Mouse (Mus musculus) ovary, postnatal 36 days (tissue): ENCODE results near the gene Hsp90ab1.

Experiments used
- DNase-seq: peaks from one replicate; pipeline ENCODE4 v3.0.0; 2022; ENCODE audit warnings: low spot score, mixed read lengths

Hsp90ab1 gene

DNA sequence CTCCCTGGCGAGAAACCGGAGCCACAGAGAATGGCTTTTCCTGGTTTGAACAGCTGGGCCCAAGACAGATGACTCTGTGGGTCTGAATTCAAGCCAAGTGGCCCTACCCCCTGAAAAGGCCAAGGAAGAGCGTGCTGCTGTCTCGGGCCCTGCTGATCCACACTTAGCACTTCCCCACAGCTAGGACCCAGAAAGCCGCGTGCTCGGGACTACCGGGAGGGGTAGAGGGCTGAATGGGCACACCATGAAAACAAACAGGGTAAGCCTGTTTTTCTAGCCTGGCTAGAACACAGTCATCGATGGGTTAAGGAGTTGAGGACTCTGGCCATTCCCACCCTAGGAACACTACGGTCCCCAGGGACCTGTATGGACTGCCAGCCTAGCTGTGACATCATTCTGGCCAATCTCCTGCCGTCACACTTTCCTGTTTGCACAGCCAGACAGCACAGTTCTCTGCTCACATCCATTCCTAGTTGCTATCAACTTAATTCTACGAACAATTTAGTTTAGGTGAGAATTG lies 7.9 kb upstream of the Hsp90ab1 start:
- no peak for DNase-seq

DNA sequence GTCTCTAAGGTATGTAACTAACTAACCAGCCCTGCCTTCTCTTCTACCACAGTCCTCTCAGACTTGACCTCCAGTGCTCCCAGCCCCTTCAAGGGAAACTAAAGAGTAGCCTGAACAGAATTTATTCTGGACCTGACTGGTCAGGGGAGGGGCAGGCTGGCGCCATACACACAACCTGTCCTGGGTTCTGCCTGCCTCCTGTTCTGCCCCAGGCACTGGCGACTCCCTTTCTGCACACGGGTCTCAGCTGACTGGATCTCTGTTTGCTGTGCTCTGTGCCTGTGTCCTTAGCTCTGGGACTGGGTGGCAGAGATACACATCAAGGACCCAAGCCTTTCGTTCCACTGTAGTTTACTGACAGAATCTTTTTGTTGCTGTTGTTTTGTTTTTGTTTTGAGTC lies 6.5 kb upstream of the Hsp90ab1 start:
- no peak for DNase-seq

DNA sequence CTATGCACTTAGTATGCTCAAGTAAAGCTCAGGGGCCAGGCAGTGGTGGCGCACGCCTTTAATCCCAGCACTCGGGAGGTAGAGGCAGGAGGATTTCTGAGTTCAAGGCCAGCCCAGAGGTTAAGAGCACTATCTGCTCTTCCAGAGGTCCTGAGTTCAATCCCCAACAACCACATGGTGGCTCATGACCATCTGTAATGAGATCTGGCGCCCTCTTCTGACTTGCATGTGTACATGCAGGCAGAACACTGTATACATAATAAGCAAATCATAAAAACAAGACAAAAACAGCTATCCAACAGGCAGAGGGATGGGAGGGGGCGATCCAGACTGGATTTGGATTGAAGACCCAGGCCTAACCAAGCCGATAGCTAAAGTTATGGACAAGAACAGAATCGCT lies 5.8 kb upstream of the Hsp90ab1 start:
- DNase-seq = no peak

DNA sequence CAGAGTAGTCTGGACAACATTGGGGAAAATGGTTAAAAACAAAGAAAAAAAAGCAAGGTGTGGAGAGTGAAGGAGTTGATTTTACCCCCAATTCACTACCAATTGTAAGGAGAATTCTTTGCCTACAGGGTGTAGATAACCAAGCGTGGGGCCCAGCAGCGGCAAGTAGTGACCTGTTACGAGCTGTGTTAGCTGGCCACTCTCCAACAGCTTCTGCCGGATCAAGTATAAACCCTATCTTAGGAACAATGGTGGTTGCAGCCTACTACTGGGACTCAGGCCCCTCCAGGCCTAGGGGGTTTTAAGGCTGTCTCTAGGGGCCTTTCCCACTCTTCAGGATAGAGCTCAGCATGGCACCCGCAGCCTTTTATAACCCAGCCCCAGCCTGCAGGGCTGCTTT lies 5.2 kb upstream of the Hsp90ab1 start:
- no peak for DNase-seq

DNA sequence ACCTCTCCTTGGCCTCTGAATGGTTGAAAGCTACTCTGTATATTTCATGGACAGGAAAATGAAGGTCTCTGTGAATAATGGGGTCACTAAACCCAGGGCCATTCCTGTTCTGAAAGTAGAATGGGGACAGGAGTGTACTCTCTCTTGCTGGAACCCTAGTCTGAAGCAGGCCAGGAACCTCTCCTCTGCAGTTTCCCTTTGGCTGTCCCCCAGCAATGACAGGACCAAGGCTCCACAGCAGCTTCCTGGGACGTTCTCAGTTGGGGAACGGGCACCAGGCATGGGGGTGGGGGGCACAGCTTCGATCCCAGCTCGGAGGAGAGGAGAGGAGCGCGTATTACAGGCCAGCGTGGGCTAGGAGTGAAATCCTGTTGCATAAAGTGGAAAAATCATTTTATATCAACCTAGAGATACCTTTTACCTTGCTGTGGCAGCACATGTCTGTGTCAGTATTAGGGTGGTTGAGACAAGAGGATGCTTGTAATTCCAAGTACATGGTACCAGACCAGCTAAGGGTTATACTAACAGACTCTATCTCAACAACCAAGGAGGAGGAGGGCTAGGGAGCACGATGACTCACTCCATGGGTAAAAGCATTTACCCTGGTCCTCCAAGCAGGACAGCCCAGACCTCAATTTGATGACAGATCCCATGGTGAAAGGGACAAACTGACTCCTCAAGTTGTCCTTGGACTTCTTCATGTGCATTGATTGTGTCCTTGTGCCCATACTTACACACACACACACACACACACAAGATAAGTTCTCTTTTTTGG lies 2.2 kb upstream of the Hsp90ab1 start:
- no peak for DNase-seq

DNA sequence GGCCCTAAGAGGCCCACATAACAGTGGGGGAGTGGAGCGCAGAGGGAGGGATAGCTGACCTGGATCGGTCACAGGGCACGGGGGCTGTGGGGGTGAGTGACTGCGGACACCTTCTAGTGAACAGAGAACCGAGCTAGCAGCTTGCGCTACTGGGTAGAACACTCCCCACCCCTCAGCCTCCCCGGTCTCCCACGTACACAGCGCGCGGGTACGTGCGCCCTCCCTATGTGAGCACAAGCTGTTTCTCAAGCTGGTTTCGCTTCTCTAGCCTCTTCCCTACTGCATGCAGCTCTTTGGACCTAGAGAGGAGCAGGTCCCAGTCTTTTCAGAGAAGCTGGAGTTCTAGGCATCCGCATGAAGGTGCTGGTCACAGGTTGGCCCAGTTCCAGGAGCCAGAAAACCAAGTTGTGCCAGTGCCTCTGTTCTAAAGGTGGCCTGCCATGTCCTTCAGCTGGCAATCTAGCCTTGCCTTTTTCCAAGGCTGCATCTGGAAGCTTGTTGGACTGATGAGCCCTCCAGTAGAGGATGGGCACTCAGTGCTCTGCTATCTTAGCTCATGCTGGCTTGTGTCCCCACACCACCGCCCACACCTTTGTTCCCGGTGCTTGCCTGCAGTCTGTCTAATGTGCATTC lies 1.2 kb upstream of the Hsp90ab1 start:
- peak; percentile 69 for DNase-seq

DNA sequence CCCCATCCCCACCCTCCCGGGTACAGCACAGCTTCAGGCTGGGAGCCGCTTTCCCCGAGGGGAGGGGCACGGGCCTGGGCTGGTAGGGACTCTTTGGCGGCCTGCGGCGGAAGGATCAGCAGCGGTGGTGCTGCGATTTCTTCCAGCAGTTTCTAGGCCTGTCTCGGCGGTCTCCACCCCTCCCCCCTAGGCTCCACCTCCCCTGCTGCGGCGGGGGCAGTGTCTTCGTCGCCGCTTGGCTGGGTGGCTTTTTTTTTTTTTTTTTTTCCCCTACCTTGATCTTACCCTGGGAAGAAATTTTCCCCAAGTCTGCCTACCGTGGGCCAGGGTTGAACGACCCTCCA lies 681 bp upstream of the Hsp90ab1 start:
- peak; percentile 98 for DNase-seq

DNA sequence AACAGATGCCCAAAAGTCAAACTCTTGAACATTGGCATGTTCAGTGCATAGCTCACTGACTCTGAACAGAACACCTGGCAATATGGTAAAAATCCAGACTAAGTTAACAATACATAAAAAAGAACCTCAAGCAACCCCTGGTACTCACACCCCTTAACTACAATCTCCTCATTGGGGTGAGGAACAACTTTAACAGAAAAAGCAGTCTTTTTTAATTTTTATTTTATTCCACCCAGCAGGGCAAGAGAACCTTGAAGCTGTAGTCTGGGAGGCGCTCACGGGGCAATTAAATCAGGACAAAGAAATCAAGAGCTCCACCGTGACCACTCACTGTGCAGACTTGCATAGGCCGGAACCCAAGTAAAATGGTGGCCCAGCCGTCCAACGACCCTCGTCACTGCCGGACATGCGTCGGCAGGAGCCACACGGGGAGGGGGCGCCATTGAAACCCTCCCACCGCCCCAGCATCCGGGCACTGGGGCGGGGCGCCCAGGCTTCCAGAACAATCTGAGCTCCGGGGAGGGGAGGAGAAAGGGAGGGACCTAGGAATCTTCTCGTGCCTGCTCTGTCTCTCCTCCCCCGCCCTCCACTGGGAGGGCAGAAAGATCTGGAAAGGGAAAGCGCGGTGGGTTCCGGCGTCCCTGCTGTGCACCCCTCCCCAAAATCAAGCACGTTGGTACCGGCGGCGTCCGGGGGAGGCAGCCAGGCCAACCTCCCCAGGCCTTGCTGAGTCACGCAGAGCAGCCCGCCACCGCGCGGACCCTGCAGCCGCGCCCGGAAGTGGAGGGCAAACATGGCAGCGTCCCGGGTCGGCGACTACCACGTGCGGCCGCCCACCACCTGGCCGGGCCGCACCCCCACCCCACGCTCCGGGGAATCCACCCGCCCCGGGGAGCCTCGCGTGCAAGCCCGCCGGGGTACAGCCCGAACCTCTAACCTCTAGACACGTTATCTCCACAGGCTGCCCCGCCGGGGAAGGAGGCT lies 676 bp downstream of the Hsp90ab1 start:
- peak; percentile 78 for DNase-seq

DNA sequence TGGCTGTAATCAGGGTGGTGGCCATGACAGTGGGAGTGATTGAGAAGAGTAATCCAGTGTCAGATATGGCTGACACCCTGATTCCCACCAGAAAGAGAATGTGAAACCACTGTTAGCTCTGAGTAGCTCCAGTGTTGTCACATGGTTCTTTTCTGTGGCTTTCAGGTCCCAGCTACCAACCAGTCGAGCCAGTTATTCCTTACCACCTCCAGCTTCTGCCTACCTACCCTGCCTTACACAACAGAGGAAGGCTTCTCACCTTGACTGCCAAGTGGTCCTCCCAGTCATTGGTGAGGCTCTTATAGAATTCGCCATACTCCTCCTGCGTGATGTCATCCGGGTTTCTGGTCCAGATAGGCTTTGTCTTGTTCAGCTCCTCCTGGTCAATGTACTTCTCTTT lies 3.1 kb downstream of the Hsp90ab1 start:
- DNase-seq = no peak

DNA sequence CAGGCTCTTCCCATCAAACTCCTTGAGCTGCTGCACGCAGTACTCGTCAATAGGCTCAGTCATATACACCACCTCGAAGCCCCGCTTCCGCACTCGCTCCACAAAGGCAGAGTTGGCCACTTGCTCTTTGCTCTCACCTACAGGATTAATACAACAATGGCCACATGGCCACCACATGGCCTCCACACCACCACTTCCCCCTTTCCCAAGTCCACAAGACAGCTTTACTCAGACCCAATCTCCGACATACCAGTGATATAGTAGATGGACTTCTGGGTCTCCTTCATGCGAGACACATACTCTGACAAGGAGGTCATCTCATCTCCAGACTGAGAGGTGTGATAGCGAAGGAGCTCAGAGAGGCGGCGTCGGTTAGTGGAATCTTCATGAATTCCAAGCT lies 4.1 kb downstream of the Hsp90ab1 start:
- DNase-seq = no peak

DNA sequence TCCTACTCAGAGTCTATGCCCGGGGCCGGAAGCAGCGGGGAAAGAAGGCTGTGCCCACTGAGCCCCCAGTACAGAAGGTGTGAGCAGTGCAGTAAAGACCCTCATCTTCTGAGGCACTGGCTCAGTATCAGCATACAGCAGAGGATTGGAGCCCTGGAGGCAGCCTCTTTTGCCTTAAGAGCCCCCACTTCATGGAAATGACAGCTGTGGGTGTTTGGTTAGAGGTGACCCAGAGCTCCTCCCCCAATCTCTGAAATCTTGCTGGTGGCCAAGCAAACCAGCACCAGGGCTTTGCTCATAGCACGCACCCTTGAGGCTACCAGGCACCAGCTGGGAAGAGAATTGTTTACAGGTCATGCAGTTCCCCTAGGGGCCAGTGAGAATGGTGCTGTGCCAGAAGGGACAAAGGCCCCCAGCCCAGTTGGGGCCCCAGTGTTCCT lies 5.9 kb downstream of the Hsp90ab1 start:
- DNase-seq = no peak

DNA sequence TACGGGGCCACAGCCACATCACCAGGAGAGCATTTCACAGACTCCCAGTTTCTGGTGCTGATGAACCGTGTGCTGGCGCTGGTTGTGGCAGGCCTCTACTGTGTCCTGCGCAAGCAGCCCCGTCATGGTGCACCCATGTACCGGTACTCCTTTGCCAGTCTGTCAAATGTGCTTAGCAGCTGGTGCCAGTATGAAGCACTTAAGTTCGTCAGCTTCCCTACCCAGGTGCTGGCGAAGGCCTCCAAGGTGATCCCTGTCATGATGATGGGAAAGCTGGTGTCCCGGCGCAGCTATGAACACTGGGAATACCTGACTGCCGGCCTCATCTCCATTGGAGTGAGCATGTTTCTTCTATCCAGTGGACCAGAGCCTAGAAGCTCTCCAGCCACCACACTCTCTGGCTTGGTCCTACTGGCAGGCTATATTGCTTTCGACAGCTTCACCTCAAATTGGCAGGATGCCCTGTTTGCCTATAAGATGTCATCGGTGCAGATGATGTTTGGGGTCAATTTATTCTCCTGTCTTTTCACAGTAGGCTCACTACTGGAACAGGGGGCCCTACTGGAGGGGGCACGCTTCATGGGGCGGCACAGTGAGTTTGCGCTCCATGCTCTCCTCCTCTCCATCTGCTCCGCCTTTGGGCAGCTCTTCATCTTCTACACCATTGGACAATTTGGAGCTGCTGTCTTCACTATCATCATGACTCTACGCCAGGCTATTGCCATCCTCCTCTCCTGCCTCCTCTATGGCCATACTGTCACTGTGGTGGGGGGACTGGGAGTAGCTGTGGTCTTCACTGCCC lies 6.5 kb downstream of the Hsp90ab1 start:
- DNase-seq = no peak

DNA sequence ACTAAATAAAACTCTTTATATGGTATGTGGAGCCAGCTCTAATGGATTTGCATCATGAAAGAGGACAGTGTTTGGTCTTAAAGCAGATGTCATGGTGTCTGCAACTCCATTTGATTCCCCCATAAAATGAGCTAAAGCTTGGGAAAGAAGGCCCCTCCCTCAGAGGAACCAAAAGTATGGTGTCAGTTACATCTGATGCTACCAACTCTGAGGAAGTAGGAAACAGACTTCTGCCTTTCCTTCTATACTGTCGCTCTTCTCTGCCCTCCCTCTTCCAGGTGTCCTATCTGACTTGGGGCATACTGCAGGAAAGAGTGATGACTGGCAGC lies 7.1 kb downstream of the Hsp90ab1 start:
- DNase-seq = no peak

DNA sequence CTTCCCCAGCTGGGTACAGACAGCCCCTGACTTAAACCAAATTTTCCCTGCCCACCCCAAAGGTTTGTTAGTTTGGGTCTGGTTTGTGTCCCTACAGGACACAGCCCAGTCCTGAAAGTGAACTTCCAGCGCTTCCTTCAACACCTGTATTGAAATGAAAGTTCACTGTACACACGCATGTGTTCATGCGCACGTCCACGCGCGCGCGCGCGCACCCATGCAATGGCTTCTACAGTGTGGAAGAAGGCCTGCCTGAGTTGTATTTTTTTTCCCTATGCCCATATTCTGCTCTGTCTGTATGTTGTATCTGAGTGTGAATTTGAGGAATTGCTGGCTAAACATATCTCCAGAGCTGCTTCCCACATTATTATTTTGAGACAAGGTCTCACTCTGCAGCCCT lies 8.0 kb downstream of the Hsp90ab1 start:
- no peak for DNase-seq

DNA sequence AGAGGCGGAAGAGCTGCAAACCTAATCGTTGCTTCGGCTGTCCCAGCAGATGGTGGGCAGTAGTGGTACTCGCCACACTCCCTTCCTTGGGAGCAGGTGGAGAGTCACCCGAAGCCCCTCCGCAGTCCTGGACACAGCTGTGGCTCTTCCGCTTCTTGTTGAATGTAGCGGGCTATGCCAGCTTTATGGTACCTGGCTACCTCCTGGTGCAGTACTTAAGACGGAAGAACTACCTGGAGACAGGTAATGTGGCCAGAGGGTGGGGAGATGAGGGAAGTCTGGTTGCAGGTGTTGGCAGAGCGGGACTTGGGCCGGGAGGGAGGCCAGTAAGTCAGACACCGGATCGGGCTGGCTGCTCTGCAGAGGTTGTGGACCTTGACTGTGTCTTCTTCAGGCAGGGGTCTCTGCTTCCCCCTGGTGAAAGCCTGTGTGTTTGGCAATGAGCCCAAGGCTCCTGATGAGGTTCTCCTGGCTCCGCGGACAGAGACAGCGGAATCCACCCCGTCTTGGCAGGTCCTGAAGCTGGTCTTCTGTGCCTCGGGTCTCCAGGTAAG lies 8.5 kb downstream of the Hsp90ab1 start:
- no peak for DNase-seq

DNA sequence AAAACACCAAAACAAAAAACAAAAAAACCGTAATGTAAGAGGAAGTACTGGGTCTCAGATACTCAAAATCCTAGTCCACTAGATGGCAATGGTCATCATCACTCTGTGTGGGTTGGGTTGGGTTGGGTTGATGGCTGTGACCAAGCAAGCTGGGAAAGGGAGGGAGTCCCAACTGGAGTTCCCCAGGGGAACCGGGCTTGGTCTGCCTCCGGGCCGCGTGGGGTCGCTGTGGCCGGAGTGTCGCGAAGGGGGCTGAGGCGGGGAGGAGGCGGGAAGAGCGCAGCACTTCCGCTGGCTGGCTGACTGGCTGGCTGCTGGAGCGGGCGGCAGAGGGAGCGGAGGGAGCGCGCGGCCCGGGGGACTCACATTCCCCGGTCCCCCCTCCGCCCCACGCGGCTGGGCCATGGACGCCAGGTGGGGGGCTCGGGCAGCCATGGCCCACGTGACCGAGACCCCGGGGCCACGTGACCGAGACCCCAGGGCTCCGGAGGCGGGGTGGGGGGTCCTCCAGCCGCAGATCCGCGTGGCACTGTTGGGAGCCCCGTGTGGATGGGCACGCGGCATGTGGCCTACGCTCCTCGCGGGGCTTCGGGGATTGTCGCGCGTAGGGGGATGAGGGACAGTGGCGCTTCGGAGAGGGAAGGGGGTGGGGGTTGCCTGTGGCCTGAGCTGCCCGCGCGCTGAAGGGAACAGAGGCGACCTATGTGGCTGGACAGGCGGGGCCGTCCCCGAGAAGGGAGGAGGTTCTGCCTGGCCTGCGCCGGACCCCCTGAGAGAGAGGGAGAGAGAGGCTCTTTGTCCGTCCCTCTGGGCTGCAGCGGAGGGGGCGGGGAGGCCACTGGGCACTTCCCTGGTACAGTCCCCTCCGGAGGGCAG lies 9.2 kb downstream of the Hsp90ab1 start, which contains the start of gene Slc35b2:
Gene Slc35b2, plus strand, starts transcription at position 220 of the 876 bp plus-strand sequence.
- DNase-seq = peak; percentile 94

DNA sequence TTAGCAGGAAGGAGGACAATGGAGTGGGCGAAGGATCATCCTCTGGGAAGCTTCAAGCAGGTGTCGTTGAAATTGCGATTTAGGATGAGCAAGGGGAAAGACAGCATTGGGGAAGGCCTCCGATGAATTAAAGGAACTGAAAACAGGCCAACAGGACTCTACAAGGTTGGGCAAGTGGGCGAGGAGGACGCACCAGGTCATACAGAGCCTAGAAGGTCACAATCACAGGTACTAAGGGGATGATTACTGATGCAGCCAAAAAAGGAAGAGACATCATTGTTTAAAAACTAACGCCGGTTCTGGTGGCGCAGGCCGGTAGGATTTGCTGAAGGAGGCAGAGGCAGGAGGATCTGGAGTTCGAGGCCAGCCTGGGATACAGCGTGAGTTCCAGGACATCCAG lies 9.9 kb downstream of the Hsp90ab1 start:
- no peak for DNase-seq

DNA sequence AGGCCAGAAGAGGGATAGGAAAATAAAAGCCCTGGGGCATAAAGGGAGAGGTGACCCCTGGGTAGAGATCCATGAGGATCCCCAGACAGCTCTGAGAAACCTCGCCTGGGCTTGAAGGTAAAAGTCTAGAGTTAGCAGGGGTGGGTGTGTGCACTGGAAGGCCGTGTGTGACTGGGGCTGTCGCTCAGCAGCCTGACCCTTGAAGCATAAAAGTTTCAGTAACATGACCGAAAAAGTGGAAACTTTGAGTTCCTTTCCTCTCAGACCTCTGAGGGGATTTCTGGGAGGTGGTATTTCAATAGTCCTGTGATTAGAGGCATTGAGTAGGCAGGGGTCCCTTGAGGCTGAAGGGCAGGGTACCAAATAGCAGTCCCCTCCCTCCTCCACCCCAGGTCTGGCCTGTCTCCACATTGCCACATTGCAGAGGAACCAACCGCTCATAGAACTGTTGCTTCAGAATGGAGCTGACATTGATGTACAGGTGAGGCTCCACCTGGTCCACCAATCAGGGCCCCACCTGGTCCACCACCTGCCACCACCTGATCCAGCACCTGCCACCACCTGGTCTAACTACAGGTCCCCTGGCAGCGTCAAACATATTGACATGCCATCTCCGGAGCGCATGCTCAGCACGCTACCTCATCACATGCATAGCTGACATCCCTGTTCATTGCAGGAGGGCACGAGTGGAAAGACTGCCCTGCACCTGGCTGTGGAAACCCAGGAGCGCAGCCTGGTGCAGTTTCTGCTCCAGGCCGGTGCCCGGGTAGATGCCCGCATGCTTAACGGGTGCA lies 13.1 kb downstream of the Hsp90ab1 start:
- no peak for DNase-seq
